Mouse (Mus musculus) small intestine, adult 2 months (tissue): ENCODE results near the gene Man1c1.

Source experiments
- CTCF ChIP-seq: fragments of 200-500 bp; IDR thresholded peaks from 2 replicates; pipeline ENCODE4 v1.5.1; 2012; ENCODE audit warnings: low read depth, mild to moderate bottlenecking, control low read depth, inconsistent platforms, low read length, moderate library complexity, mixed read lengths; ENCODE audit not compliant: insufficient replicate concordance, insufficient read length; ENCODE audit errors: extremely low read depth
- POLR2A ChIP-seq: fragments of 200-500 bp; IDR thresholded peaks from 2 replicates; pipeline ENCODE4 v1.6.1; 2012; ENCODE audit warnings: low read depth, mild to moderate bottlenecking, control low read depth, inconsistent platforms, low read length, moderate library complexity

- TF ChIP-seq CTCF (no peak), POLR2A (no peak)
Measured at GRCm38 (mm10) chr4:134730106-134730505, 26.0 kb upstream of the Man1c1 start.
